Mouse (Mus musculus) liver, postnatal 0 days (tissue): Measurements from ENCODE around the gene Gm28042.

Source experiments
- CTCF ChIP-seq: sonication (generic); IDR thresholded peaks from 2 replicates; pipeline ENCODE4 v1.5.1; 2016; ENCODE audit warnings: antibody characterized with exemption, low read depth
- EP300 ChIP-seq: IDR thresholded peaks from 2 replicates; pipeline ENCODE4 v1.6.1; 2016; ENCODE audit warnings: antibody characterized with exemption, low read depth, mild to moderate bottlenecking

- TF ChIP-seq CTCF, result no peak
- no peak for TF ChIP-seq EP300
Observed at GRCm38 (mm10) chr2:120060651-120061050, 33.4 kb downstream of the Gm28042 start.
